Mouse (Mus musculus) lung, adult 2 months (tissue): Measurements from ENCODE around the gene Hoxa5.

Source experiments
- CTCF ChIP-seq: fragments of 200-500 bp; IDR thresholded peaks from 2 replicates; pipeline ENCODE4 v1.5.1; 2011; ENCODE audit warnings: mild to moderate bottlenecking, low read length, control low read depth; ENCODE audit not compliant: insufficient read depth
- POLR2A ChIP-seq: fragments of 200-500 bp; IDR thresholded peaks from 2 replicates; pipeline ENCODE4 v1.6.1; 2011; ENCODE audit warnings: low read depth, mild to moderate bottlenecking, control low read depth, low read length, borderline replicate concordance; ENCODE audit errors: extremely low read depth

DNA sequence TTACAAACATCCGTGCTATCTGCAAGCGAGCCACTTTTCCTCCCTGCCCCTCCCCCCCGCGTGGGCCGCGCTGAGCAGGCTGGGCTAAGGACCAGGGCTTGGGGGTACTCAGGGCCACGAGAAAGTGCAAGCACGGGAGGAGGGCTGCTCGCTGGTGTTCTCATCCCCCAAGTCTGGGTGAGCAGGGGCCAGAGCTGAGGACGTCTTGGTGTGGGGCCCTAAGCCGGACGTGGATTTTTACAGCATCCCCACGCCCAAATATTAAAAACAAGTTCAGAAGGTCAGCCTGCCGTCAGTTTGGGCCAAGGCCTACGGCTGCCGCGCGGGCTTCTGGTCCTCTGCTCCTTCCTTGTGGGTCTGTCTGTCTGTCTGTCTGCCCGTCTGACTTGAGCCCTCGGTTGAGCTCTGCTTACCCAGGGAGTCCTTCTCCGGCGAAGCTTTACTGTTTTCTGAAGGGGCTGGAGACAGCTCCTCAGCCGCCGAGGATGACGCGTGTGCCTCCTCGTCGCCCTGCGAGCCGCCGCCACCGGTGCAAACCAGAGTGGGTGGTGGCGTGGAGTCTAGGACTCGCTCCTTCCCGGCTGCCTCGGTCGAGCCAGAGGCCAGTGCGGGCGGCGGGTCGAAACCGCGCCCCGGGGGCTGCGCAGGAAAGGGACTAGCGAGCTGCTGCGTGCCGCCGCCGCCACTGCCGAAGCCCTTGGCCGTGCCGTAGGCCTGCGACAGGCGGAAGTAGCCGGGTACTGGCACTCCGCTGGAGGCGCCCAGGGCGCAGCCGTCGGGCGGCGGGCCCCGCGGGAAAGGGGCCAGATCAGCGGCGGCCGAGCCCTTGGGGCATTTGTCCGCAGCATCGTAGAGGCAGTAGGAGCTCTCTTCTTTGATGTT, 29.4 kb upstream of the Hoxa5 start:
- TF ChIP-seq CTCF (no peak), POLR2A (no peak)
